Mouse (Mus musculus): ENCODE results near the gene Gnb1l. TPM values are rescaled to one million over a fixed set of nuclear protein-coding genes. Genes with fewer than 3 reads are reported as not detected.

Gnb1l gene
- polyA plus RNA-seq, 1 experiment from 2014 or later: 21.4 TPM

Other genes with a start within 250 kb of the Gnb1l start
- gene Ranbp1, start 250.0 kb upstream of the Gnb1l start, polyA plus RNA-seq (2015; fragmentation: Nextera tagmentation; extraction: Ambion mirVana): 641 and 645 TPM in 2 replicates
- 3.5 TPM in 1 of 2 replicates, not detected in the other for gene Gm49776, start 240.4 kb upstream of the Gnb1l start, polyA plus RNA-seq (2015; fragmentation: Nextera tagmentation; extraction: Ambion mirVana)
- gene Dgcr8, start 209.5 kb upstream of the Gnb1l start, polyA plus RNA-seq (2015; fragmentation: Nextera tagmentation; extraction: Ambion mirVana): 40.0 and 41.9 TPM in 2 replicates
- gene Tango2, start 150.6 kb upstream of the Gnb1l start, polyA plus RNA-seq (2015; fragmentation: Nextera tagmentation; extraction: Ambion mirVana): 22.5 and 24.9 TPM in 2 replicates
- 25.0 and 29.8 TPM in 2 replicates for gene Arvcf, start 150.5 kb upstream of the Gnb1l start, polyA plus RNA-seq (2015; fragmentation: Nextera tagmentation; extraction: Ambion mirVana)
- 19.8 and 21.3 TPM in 2 replicates for gene Txnrd2, start 72.3 kb upstream of the Gnb1l start, polyA plus RNA-seq (2015; fragmentation: Nextera tagmentation; extraction: Ambion mirVana)
- 87.4 and 89.4 TPM in 2 replicates for gene Comt, start 71.9 kb upstream of the Gnb1l start, polyA plus RNA-seq (2015; fragmentation: Nextera tagmentation; extraction: Ambion mirVana)
- gene Rtl10, start 188 bp downstream of the Gnb1l start, polyA plus RNA-seq (2015; fragmentation: Nextera tagmentation; extraction: Ambion mirVana): 5.5 and 5.9 TPM in 2 replicates
- 5.5 and 6.0 TPM in 2 replicates for gene Tbx1, start 92.0 kb downstream of the Gnb1l start, polyA plus RNA-seq (2015; fragmentation: Nextera tagmentation; extraction: Ambion mirVana)
- 2.6 and 3.6 TPM in 2 replicates for gene Gp1bb, start 123.7 kb downstream of the Gnb1l start, polyA plus RNA-seq (2015; fragmentation: Nextera tagmentation; extraction: Ambion mirVana)
- gene Gm49601, start 127.7 kb downstream of the Gnb1l start, polyA plus RNA-seq (2015; fragmentation: Nextera tagmentation; extraction: Ambion mirVana): 5.9 and 6.0 TPM in 2 replicates
- 37.0 and 41.7 TPM in 2 replicates for gene Sept5, start 131.2 kb downstream of the Gnb1l start, polyA plus RNA-seq (2015; fragmentation: Nextera tagmentation; extraction: Ambion mirVana)

All from limb, embryonic 13.5 days (tissue).